Mouse (Mus musculus) myocyte (in vitro differentiated cells): ENCODE data around the gene Tspan17. TPM values are rescaled to one million over a fixed set of nuclear protein-coding genes. Genes with fewer than 3 reads are reported as not detected.

Source experiments
- H3K27me3 ChIP-seq: one replicate; pipeline ENCODE4 v1.6.1; 2011; ENCODE audit not compliant: control insufficient read depth, insufficient read depth, insufficient read length
- H3K36me3 ChIP-seq: one replicate; pipeline ENCODE4 v1.6.1; 2011; ENCODE audit not compliant: control insufficient read depth, insufficient read depth
- H3K4me2 ChIP-seq: one replicate; pipeline ENCODE4 v1.6.1; 2011; ENCODE audit warnings: low read depth, control low read depth
- H3K4me3 ChIP-seq: one replicate; pipeline ENCODE4 v1.5.1; 2011; ENCODE audit warnings: mild to moderate bottlenecking, control low read depth, moderate library complexity
- H3K79me2 ChIP-seq: one replicate; pipeline ENCODE4 v1.6.1; 2011; ENCODE audit not compliant: control insufficient read depth, insufficient read depth
- H3ac ChIP-seq: one replicate; pipeline ENCODE4 v1.6.1; 2011; ENCODE audit not compliant: control insufficient read depth, insufficient read length
- CEBPB ChIP-seq: IDR thresholded peaks from 2 replicates; pipeline ENCODE4 v1.6.1; 2011; ENCODE audit warnings: mild to moderate bottlenecking, moderate library complexity; ENCODE audit not compliant: poor library complexity, insufficient read depth, severe bottlenecking
- E2F4 ChIP-seq: IDR thresholded peaks from one replicate; pipeline ENCODE4 v1.6.1; 2011; ENCODE audit warnings: mild to moderate bottlenecking, control low read depth, moderate library complexity; ENCODE audit not compliant: insufficient read depth
- MAX ChIP-seq: IDR thresholded peaks from one replicate; pipeline ENCODE4 v1.6.1; 2011; ENCODE audit warnings: low read depth, mild to moderate bottlenecking, control low read depth
- MYOD1 ChIP-seq, 3 experiments: IDR thresholded peaks; one replicate each; pipeline ENCODE4 v1.6.1; 2011; ENCODE audit warnings: control low read depth in 2 of 3, low read depth in 2 of 3, mild to moderate bottlenecking in 2 of 3, moderate library complexity in 1 of 3; ENCODE audit not compliant: insufficient read length in 2 of 3, control insufficient read depth in 1 of 3
- MYOG ChIP-seq, 3 experiments: IDR thresholded peaks; one replicate each; pipeline ENCODE4 v1.6.1; 2011; ENCODE audit warnings: control low read depth in 2 of 3, low read depth in 2 of 3, mild to moderate bottlenecking in 2 of 3; ENCODE audit not compliant: insufficient read length in 2 of 3, control insufficient read depth in 1 of 3, insufficient read depth in 1 of 3
- POLR2A ChIP-seq: IDR thresholded peaks from one replicate; pipeline ENCODE4 v1.6.1; 2011; ENCODE audit warnings: low read depth, mild to moderate bottlenecking, control low read depth, moderate library complexity; ENCODE audit not compliant: insufficient read length
- POLR2AphosphoS2 ChIP-seq: IDR thresholded peaks from one replicate; pipeline ENCODE4 v1.6.1; 2011; ENCODE audit warnings: low read depth, control low read depth; ENCODE audit not compliant: insufficient read length
- REST ChIP-seq: IDR thresholded peaks from one replicate; pipeline ENCODE4 v1.6.1; 2011; ENCODE audit warnings: mild to moderate bottlenecking, control low read depth, moderate library complexity; ENCODE audit not compliant: insufficient read depth, insufficient read length
- SRF ChIP-seq: IDR thresholded peaks from one replicate; pipeline ENCODE4 v1.6.1; 2011; ENCODE audit warnings: low read depth; ENCODE audit not compliant: control insufficient read depth, insufficient read length
- TCF12 ChIP-seq: IDR thresholded peaks from one replicate; pipeline ENCODE4 v1.6.1; 2011; ENCODE audit warnings: mild to moderate bottlenecking, control low read depth; ENCODE audit not compliant: poor library complexity, insufficient read depth, severe bottlenecking
- TCF3 ChIP-seq: IDR thresholded peaks from one replicate; pipeline ENCODE4 v1.6.1; 2011; ENCODE audit warnings: low read depth, control low read depth; ENCODE audit not compliant: insufficient read length
- USF1 ChIP-seq: IDR thresholded peaks from one replicate; pipeline ENCODE4 v1.6.1; 2011; ENCODE audit warnings: low read depth, mild to moderate bottlenecking, control low read depth, moderate library complexity
- polyA plus RNA-seq: library from polyadenylated mRNA; unstranded; fragments of >200 nt; fragmentation: generic; extraction: Trizol; gene quantifications from one replicate; pipeline ENCODE4 v1.2.1, GENCODE M21; 2012; ENCODE audit warnings: missing spikeins

Tspan17 gene
- polyA plus RNA-seq, 1 experiment, result 65.3 TPM

- TF ChIP-seq USF1 (no peak), POLR2A (no peak), REST (no peak), MAX (no peak), E2F4 (no peak), MYOD1 (IDR thresholded peaks at IDR 0.05; ENCODE audit: control insufficient read depth in 1 of 3, insufficient read length in 2 of 3, low read depth in 2 of 3) (no peak), MYOG (IDR thresholded peaks at IDR 0.05; ENCODE audit: control insufficient read depth in 1 of 3, insufficient read depth in 1 of 3, insufficient read length in 2 of 3, low read depth in 2 of 3) (no peak), TCF3 (no peak), TCF12 (no peak), CEBPB (no peak), POLR2AphosphoS2 (no peak), SRF (no peak)
Measured at GRCm38 (mm10) chr13:54811476-54811875, 22.3 kb downstream of the Tspan17 start.

GRCm38 (mm10) chr13:54813381-54813780 is 24.2 kb downstream of the Tspan17 start:
- Histone ChIP-seq H3K79me2 (no peaks in the 10 kb centered on the region), H3K36me3 (no peaks in the 10 kb centered on the region), H3K4me2 (no peak overlapping the region), H3ac (no peak overlapping the region), H3K4me3 (no peak overlapping the region), H3K27me3 (no peaks in the 10 kb centered on the region)
- TF ChIP-seq CEBPB (no peak), E2F4 (no peak), MYOG (IDR thresholded peaks at IDR 0.05; ENCODE audit: control insufficient read depth in 1 of 3, insufficient read depth in 1 of 3, insufficient read length in 2 of 3, low read depth in 2 of 3) (no peak), REST (no peak), TCF3 (no peak), MYOD1 (IDR thresholded peaks at IDR 0.05; ENCODE audit: control insufficient read depth in 1 of 3, insufficient read length in 2 of 3, low read depth in 2 of 3) (no peak), MAX (no peak), TCF12 (no peak), SRF (no peak), USF1 (no peak), POLR2A (no peak), POLR2AphosphoS2 (no peak)

More at GRCm38 (mm10) chr13:54811476-54811875, 22.3 kb downstream of the Tspan17 start:
- H3ac ChIP-seq, result no peak overlapping the region
- no peaks in the 10 kb centered on the region for H3K36me3 ChIP-seq
- H3K4me2 ChIP-seq, result no peak overlapping the region
- H3K4me3 ChIP-seq, result no peak overlapping the region
- no peaks in the 10 kb centered on the region for H3K79me2 ChIP-seq
- H3K27me3 ChIP-seq, result no peaks in the 10 kb centered on the region

GRCm38 (mm10) chr13:54818399-54819254 is 29.4 kb downstream of the Tspan17 start:
- TF ChIP-seq MYOD1 (IDR thresholded peaks at IDR 0.05; ENCODE audit: control insufficient read depth in 1 of 3, insufficient read length in 2 of 3, low read depth in 2 of 3) (no peak), SRF (no peak), POLR2A (no peak), MAX (no peak), E2F4 (no peak), MYOG (IDR thresholded peaks at IDR 0.05; ENCODE audit: control insufficient read depth in 1 of 3, insufficient read depth in 1 of 3, insufficient read length in 2 of 3, low read depth in 2 of 3) (no peak), USF1 (no peak), POLR2AphosphoS2 (no peak), CEBPB (no peak), TCF12 (no peak), TCF3 (no peak), REST (no peak)
- Histone ChIP-seq H3ac (no peak overlapping the region), H3K4me3 (no peak overlapping the region), H3K27me3 (no peaks in the 10 kb centered on the region), H3K79me2 (no peaks in the 10 kb centered on the region), H3K36me3 (no peaks in the 10 kb centered on the region), H3K4me2 (no peak overlapping the region)

- no peaks in the 10 kb centered on the region for H3K27me3 ChIP-seq
- H3K79me2 ChIP-seq, result no peaks in the 10 kb centered on the region
- H3K4me2 ChIP-seq, result no peak overlapping the region
- no peak overlapping the region for H3ac ChIP-seq
- H3K36me3 ChIP-seq, result no peaks in the 10 kb centered on the region
- TF ChIP-seq MYOD1 (IDR thresholded peaks at IDR 0.05; ENCODE audit: control insufficient read depth in 1 of 3, insufficient read length in 2 of 3, low read depth in 2 of 3) (no peak), SRF (no peak), POLR2A (no peak), REST (no peak), CEBPB (no peak), TCF3 (no peak), TCF12 (no peak), USF1 (no peak), MAX (no peak)
- no peak overlapping the region for H3K4me3 ChIP-seq
Measured at GRCm38 (mm10) chr13:54821106-54821505, 31.9 kb downstream of the Tspan17 start.
